Mouse (Mus musculus): ENCODE measurements around the gene Glod4.

Gene Glod4

GRCm38 (mm10) chr11:76242901-76243810 is at the start of gene Glod4, which contains the start of gene Mrm3:
TSS of gene Glod4 (minus strand) at chr11:76243725.
TSS of gene Mrm3 (plus strand) at chr11:76243715.
- DNase-seq (ENCODE audit: extremely low spot score, low spot score): peak; percentile 95

DNA sequence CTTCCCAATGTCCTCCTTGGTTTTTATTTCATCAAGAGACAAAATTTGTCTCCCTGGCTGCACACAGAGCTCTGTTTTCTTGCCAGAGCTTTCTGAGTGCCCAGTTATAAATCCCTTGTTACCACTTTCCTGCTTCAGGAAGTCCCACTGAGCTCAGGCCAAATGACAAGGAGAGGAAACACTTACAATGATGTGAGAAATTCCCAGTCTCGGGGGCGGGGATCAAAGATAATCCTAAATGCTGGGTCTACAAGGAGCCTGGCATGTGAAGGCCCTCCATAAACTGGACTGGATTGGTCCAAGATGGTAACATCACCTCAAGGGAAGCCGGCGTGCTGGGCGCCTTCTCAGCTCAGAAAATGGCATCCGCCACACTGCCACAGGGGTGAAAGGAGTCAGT is 49.3 kb upstream of the Glod4 start:
- DNase-seq (ENCODE audit: extremely low spot score, low spot score): no peak

GRCm38 (mm10) chr11:76292398-76292797 is 48.9 kb upstream of the Glod4 start:
- DNase-seq (ENCODE audit: extremely low spot score, low spot score): no peak

- no peak for DNase-seq (ENCODE audit: extremely low spot score, low spot score)
These were observed 48.4 kb upstream of the Glod4 start for GRCm38 (mm10) chr11:76291960-76292359.

GRCm38 (mm10) chr11:76290367-76290766 is 46.8 kb upstream of the Glod4 start:
- peak; percentile 61 for DNase-seq (ENCODE audit: extremely low spot score, low spot score)

GRCm38 (mm10) chr11:76288645-76289044 is 45.1 kb upstream of the Glod4 start:
- DNase-seq (ENCODE audit: extremely low spot score, low spot score): no peak

- no peak for DNase-seq (ENCODE audit: extremely low spot score, low spot score)
These were observed 43.8 kb upstream of the Glod4 start for GRCm38 (mm10) chr11:76287301-76287700.

DNA sequence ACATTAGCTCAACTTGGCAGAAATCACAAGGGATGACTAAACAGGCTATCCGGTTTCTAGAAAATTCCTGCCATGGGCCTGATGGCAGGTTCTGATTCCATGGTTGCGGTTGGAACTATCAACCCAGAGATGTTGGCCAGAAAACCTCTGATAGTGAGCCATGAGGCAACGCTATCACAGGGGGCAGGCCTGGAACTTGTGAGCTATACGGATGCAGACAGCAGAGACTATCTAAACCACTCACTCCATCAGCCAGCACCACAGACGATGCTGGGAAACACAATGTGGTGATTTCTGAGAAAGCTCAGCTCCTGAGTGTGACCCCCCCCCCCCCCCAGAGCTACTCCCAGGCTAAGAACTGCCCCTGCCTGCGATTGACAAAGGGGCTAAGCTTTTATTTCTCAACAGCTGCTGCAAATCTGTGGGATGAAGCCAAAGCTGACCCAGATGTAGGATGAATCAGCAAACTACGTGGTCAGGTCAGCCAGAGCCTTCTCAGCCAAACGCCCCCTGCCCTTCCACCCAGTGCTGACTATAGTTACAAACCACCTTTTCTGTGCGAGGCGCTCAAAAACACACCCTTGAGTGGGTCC is 43.1 kb upstream of the Glod4 start:
- DNase-seq (ENCODE audit: extremely low spot score, low spot score): no peak

- no peak for DNase-seq (ENCODE audit: extremely low spot score, low spot score)
These were observed 42.0 kb upstream of the Glod4 start for GRCm38 (mm10) chr11:76285431-76286075.

- DNase-seq (ENCODE audit: extremely low spot score, low spot score): no peak
These were observed 40.3 kb upstream of the Glod4 start for GRCm38 (mm10) chr11:76283841-76284240.

GRCm38 (mm10) chr11:76279971-76280370 is 36.4 kb upstream of the Glod4 start:
- no peak for DNase-seq (ENCODE audit: extremely low spot score, low spot score)

DNA sequence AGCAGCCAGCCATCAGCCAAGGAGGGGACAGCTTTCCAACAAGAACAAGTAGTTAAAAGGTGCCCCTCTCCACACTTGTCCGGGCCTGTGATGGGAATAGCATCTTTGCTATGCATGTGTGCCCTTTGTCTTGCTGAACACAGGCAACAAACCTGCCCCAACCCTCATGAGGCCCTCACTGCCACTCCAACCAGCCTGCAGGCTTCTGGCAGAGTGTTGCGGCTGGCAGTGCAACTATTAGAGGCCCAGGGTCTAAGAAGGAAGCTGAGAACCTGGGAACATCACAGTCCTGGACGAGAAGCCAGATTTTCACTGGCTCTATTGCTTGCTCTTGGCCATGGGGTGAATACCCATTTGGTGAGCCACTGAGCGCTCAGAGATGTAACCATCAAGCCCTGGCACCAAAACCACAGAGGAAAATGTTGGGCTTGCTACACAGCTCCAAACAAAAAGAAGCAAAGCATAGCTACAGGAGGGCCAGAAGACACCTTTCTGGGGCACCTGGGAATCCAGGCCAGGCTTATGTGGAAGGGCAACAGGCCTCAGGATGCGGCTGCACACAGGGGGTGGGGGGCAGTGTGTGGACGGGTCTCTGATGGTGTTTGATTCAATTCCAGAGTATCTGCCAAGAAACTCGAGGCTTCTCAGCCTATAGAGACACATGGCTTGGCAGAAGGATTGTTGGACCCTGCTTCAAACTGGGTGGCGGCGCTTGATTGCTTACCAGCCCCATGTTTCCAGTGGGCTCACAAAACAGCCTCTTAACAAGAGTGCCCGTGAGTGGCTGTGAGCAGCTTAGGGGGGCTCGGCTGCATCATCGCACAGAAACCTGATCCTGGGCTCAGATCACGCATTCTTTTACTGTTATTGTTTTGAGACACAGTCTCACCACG is 35.7 kb upstream of the Glod4 start:
- no peak for DNase-seq (ENCODE audit: extremely low spot score, low spot score)

GRCm38 (mm10) chr11:76272440-76272839 is 28.9 kb upstream of the Glod4 start:
- DNase-seq (ENCODE audit: extremely low spot score, low spot score): no peak

DNA sequence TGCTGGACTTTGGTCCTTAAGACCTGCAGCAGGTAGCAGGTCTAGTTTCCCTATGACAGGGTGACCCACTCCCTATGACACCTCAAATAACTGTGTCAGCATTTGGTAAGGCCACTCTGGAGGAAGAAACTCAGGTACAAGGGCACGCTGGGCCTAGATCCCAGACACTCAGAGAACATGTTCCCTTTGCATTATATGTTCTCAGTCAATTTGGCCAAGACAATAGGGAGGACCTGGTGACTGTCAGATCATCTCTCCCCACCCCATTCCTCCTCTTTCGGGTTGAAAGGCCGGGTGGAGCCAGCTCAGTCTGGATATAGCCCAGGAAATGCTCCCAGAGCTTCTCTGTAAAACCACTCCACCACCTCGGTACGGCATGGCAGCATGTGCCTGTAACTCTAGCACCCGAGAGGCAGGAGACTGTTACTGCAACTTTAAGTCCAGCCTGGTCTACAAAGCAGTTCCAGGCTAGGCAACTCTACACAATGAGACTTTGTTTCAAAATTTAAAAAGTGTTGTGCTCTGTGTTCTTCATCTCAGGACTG is 25.1 kb upstream of the Glod4 start:
- no peak for DNase-seq (ENCODE audit: extremely low spot score, low spot score)

GRCm38 (mm10) chr11:76268001-76268459 is 24.5 kb upstream of the Glod4 start:
- DNase-seq (ENCODE audit: extremely low spot score, low spot score): no peak

DNA sequence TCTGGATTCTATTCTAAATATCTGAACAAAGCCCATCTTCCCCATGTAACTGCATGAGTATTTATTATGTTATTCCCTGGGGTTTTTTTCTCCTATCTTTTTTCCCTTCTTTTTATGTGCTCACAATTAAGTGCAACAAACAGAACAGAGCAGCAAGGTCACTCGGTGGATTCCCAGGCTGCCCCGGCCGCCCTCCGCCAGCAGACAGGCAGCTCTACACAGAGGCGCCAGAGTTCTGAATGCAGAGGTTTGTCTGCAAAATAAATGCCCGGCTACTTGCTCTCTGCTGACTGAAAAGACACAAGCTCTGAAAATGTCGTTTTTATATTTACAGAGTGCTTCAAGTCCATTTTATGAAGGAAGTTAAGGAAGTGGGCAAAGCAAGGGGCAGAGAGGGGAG is 24.0 kb upstream of the Glod4 start:
- no peak for DNase-seq (ENCODE audit: extremely low spot score, low spot score)

DNA sequence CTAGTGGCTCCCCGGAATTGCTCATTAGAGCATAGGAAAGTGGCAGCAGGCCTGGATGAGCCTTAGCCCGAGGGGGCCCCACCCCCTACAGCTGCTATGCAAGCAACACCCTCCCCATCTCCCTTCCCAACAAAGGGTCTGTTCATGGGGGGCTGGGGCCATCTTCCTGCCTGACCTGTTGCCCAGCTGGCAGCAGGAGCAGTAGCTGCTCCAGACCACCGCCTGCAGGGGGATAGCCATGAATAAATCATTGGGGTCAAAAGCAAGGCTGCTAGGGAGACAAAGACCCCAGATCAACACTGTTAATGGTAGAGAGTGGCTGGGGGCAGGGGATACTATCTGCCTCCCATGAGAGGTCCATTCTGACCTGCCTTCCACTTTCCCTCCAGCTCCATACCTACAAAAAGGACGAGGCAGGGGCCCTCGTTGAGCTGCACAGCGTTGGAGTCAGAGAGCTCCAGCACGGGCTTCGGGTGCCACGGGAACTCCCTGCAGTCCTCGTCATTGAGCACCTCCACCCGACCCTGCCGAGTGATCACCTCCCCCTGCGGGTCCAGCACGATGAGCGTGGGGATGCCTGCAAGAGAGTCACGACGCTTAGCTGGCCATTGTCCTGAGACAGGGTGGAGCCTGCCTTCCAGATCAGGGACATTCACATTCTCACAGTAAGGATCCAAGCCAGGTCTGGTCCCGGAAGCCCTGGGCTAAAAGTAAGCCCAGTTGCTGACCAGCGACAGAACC is 19.3 kb upstream of the Glod4 start:
- DNase-seq (ENCODE audit: extremely low spot score, low spot score): peak; percentile 72

- DNase-seq (ENCODE audit: extremely low spot score, low spot score): no peak
These were observed 17.7 kb upstream of the Glod4 start for GRCm38 (mm10) chr11:76261224-76261623.

GRCm38 (mm10) chr11:76260208-76261050 is 16.9 kb upstream of the Glod4 start:
- no peak for DNase-seq (ENCODE audit: extremely low spot score, low spot score)

Measured in neural tube, embryonic 10.5 days (tissue).